In genomic region chr5:65457086-65457827, GRCm38 (mm10) we compare ENCODE assay signal across 13 mouse cellular contexts. TPM values are rescaled to one million over a fixed set of nuclear protein-coding genes. Genes with fewer than 3 reads are reported as not detected.
DNase-seq lines count a peak whose midpoint lies in the region; ATAC-seq and TF ChIP-seq lines count a peak whose summit lies in the region.
"Had no signal": no experiment of that assay in that cellular context is flagged by ENCODE, and none has a peak within 500 bp of the region (broad histone marks: within the 10 kb centered on the region; RNA-seq: fewer than 3 reads in every experiment).

No protein-coding gene starts in this region.

- H3K4me3 ChIP-seq in heart, postnatal 0 days (ENCODE audit: low read depth, low read length), result no peak overlapping the region
- H3K4me3 ChIP-seq in lung, embryonic 16.5 days (ENCODE audit: low read length), result no peak overlapping the region
- H3K4me3 ChIP-seq: forebrain, embryonic 10.5 days; hindbrain, embryonic 15.5 days; liver, embryonic 13.5 days; neural tube, embryonic 15.5 days had no signal

- 61% methylated on average over 7 of the region's 7 CpGs for WGBS in heart, postnatal 0 days
- WGBS in lung, embryonic 16.5 days, result 33% methylated on average over 7 of the region's 7 CpGs

- peak; percentile 64 for DNase-seq in adipocyte (ENCODE audit: low spot score)
- peak; percentile 51 for DNase-seq in embryo, embryonic 11 days
- peak; percentile 32 for DNase-seq in heart, postnatal 0 days (ENCODE audit: low spot score)
- no peak for DNase-seq in cerebellum, adult 11-12 months
- no peak for DNase-seq in ovary, postnatal 36 days (ENCODE audit: low spot score)
- DNase-seq: liver, embryonic 13.5 days; thymus, adult 2 months had no signal

- no peak overlapping the region for H3K4me2 ChIP-seq in heart, postnatal 0 days (ENCODE audit: low read depth, low read length)
- H3K4me2 ChIP-seq in lung, embryonic 16.5 days (ENCODE audit: low read depth, low read length), result no peak overlapping the region
- H3K4me2 ChIP-seq: hindbrain, embryonic 15.5 days; liver, embryonic 13.5 days; neural tube, embryonic 15.5 days had no signal

- peaks cover 47% of the 10 kb centered on the region for H3K4me1 ChIP-seq in heart, postnatal 0 days (ENCODE audit: control insufficient read depth, insufficient read depth)
- peaks cover 27% of the 10 kb centered on the region for H3K4me1 ChIP-seq in lung, embryonic 16.5 days (replicated peaks; ENCODE audit: control insufficient read depth, insufficient read depth, low read length)
- H3K4me1 ChIP-seq: hindbrain, embryonic 15.5 days; liver, embryonic 13.5 days; neural tube, embryonic 15.5 days had no signal

- no peak for TF ChIP-seq CTCF in heart, postnatal 0 days (IDR thresholded peaks at IDR 0.05; ENCODE audit: low read depth)

- TF ChIP-seq EP300 in heart, postnatal 0 days (IDR thresholded peaks at IDR 0.05; ENCODE audit: low read depth), result no peak

- H3K27me3 ChIP-seq in heart, postnatal 0 days (ENCODE audit: control insufficient read depth, insufficient read depth, low read length), result no peaks in the 10 kb centered on the region
- H3K27me3 ChIP-seq in lung, embryonic 16.5 days (ENCODE audit: control insufficient read depth, insufficient read depth, low read depth, low read length), result no peaks in the 10 kb centered on the region
- H3K27me3 ChIP-seq: hindbrain, embryonic 15.5 days; liver, embryonic 13.5 days; neural tube, embryonic 15.5 days had no signal

- H3K9ac ChIP-seq in heart, postnatal 0 days (replicated peaks; ENCODE audit: low read depth, low read length), result no peak overlapping the region
- peak overlapping the region; percentile 31 for H3K9ac ChIP-seq in lung, embryonic 16.5 days (ENCODE audit: low read length)
- H3K9ac ChIP-seq: hindbrain, embryonic 15.5 days; liver, embryonic 13.5 days; neural tube, embryonic 15.5 days had no signal

- peaks cover 19% of the 10 kb centered on the region for H3K36me3 ChIP-seq in heart, postnatal 0 days (replicated peaks; ENCODE audit: control insufficient read depth, insufficient read depth, low read length)
- H3K36me3 ChIP-seq in lung, embryonic 16.5 days (ENCODE audit: control insufficient read depth, insufficient read depth, low read length), result no peaks in the 10 kb centered on the region
- H3K36me3 ChIP-seq: forebrain, embryonic 10.5 days had no signal

- peak overlapping the region; percentile 79 for H3K27ac ChIP-seq in heart, postnatal 0 days (ENCODE audit: low read depth)
- H3K27ac ChIP-seq in lung, embryonic 16.5 days (ENCODE audit: low read length), result peak overlapping the region; percentile 94
- H3K27ac ChIP-seq: forebrain, embryonic 10.5 days; hindbrain, embryonic 15.5 days; liver, embryonic 13.5 days; neural tube, embryonic 15.5 days had no signal

- ATAC-seq in heart, postnatal 0 days (ENCODE audit: insufficient read depth, low read depth), result peak; percentile 22; the same call in 1 of the 2 replicates
- peak; percentile 93 for ATAC-seq in lung, embryonic 16.5 days (ENCODE audit: low read depth)
- no peak for ATAC-seq in cerebellum, adult (ENCODE audit: insufficient number of reproducible peaks, low FRiP score, low TSS enrichment)

- no peaks in the 10 kb centered on the region for H3K9me3 ChIP-seq in heart, postnatal 0 days (replicated peaks; ENCODE audit: control insufficient read depth, low read length)
- no peaks in the 10 kb centered on the region for H3K9me3 ChIP-seq in lung, embryonic 16.5 days (ENCODE audit: control insufficient read depth, low read length)
- H3K9me3 ChIP-seq: forebrain, embryonic 10.5 days; G1E; hindbrain, embryonic 15.5 days; liver, embryonic 13.5 days; neural tube, embryonic 15.5 days had no signal

RNA-seq across cellular contexts. Expression of gene Ugdh, which starts 21.5 kb away (rescaled TPM):
- total RNA-seq in heart, postnatal 0 days (2014; rRNA removed; ENCODE audit: low replicate concordance), result 16.3 and 21.0 TPM in 2 replicates
- 24.6 and 27.1 TPM in 2 replicates for polyA plus RNA-seq in heart, postnatal 0 days (2015; fragmentation: Nextera tagmentation; extraction: Ambion mirVana)
- polyA plus RNA-seq in lung, embryonic 16.5 days (2015; fragmentation: Nextera tagmentation; extraction: Ambion mirVana), result 139 and 148 TPM in 2 replicates

RNA-seq across cellular contexts. Expression of gene Gm43552, which starts 35.4 kb away (rescaled TPM):
- total RNA-seq in heart, postnatal 0 days (2014; rRNA removed; ENCODE audit: low replicate concordance), result not detected in 2 replicates
- polyA plus RNA-seq in heart, postnatal 0 days (2015; fragmentation: Nextera tagmentation; extraction: Ambion mirVana), result not detected in 2 replicates
- not detected in 2 replicates for polyA plus RNA-seq in lung, embryonic 16.5 days (2015; fragmentation: Nextera tagmentation; extraction: Ambion mirVana)
- total RNA-seq: G1E had no signal
- polyA plus RNA-seq: forebrain, embryonic 10.5 days; hindbrain, embryonic 15.5 days; thymus, adult 2 months had no signal

Comparison
In these comparisons a context has a peak if more than half of its experiments do, and no peak if none do; other contexts are left out.
1. DNase-seq: peak in adipocyte (single experiment), embryo, embryonic 11 days (single experiment) and heart, postnatal 0 days (single experiment); none in cerebellum, adult 11-12 months (single experiment) and ovary, postnatal 36 days (single experiment).